Mouse (Mus musculus) kidney, adult 2 months (tissue): ENCODE results near the gene Jmjd6. TPM values are rescaled to one million over a fixed set of nuclear protein-coding genes. Genes with fewer than 3 reads are reported as not detected.

Experiments
- DNase-seq: peaks from one replicate; pipeline ENCODE4 v3.0.0; 2021
- H3K27ac ChIP-seq: fragments of 200-500 bp; 2 replicates; pipeline ENCODE4 v1.5.1; 2012; ENCODE audit warnings: low read depth, low read length, control low read depth, inconsistent platforms; ENCODE audit not compliant: insufficient read depth
- H3K27me3 ChIP-seq: fragments of 200-500 bp; replicated peaks from 2 replicates; pipeline ENCODE4 v1.6.1; 2012; ENCODE audit warnings: mild to moderate bottlenecking, moderate library complexity, low read length, inconsistent platforms; ENCODE audit not compliant: control insufficient read depth, insufficient read depth
- H3K36me3 ChIP-seq: fragments of 200-500 bp; 2 replicates; pipeline ENCODE4 v1.6.1; 2012; ENCODE audit warnings: mild to moderate bottlenecking, moderate library complexity, low read length, inconsistent platforms; ENCODE audit not compliant: control insufficient read depth, insufficient read depth
- H3K4me1 ChIP-seq: fragments of 200-500 bp; 2 replicates; pipeline ENCODE4 v1.6.1; 2011; ENCODE audit warnings: low read length; ENCODE audit not compliant: control insufficient read depth, insufficient read depth
- H3K4me3 ChIP-seq: fragments of 200-500 bp; 2 replicates; pipeline ENCODE4 v1.5.1; 2011; ENCODE audit warnings: mild to moderate bottlenecking, low read depth, low read length, control low read depth; ENCODE audit not compliant: insufficient read depth
- CTCF ChIP-seq: fragments of 200-500 bp; conservative IDR thresholded peaks from 2 replicates; pipeline ENCODE4 v1.5.1; 2011; ENCODE audit warnings: low read depth, mild to moderate bottlenecking, control low read depth, low read length, moderate library complexity, mixed read lengths; ENCODE audit not compliant: insufficient read depth, insufficient read length
- POLR2A ChIP-seq: fragments of 200-500 bp; IDR thresholded peaks from one replicate; pipeline ENCODE4 v1.6.1; 2011; ENCODE audit warnings: low read depth, low read length, control low read depth
- WGBS: fragments of 180-500 bp; shearing (Covaris S2); methylation state at CpG from one replicate; pipeline ENCODE4 v1.1.7; 2018; 5-methylcytosine and 5-hydroxymethylcytosine counted together
- polyA plus RNA-seq: library from polyadenylated mRNA; depleted of rRNA; stranded (reverse); fragments of >200 nt; gene quantifications from 2 replicates; pipeline ENCODE4 v1.2.3, GENCODE M21; 2012

Jmjd6 gene
- polyA plus RNA-seq, 1 experiment, result 19.6 TPM

- Histone ChIP-seq H3K27ac (no peak overlapping the region), H3K4me3 (no peak overlapping the region), H3K27me3 (no peaks in the 10 kb centered on the region), H3K4me1 (peaks cover 13% of the 10 kb centered on the region), H3K36me3 (no peaks in the 10 kb centered on the region)
- TF ChIP-seq POLR2A, result no peak
- TF ChIP-seq CTCF, result no peak
- no peak for DNase-seq
- WGBS, result 99% methylated on average over 2 of the region's 2 CpGs
Observed at GRCm38 (mm10) chr11:116823255-116823654, 20.0 kb downstream of the Jmjd6 start.

- TF ChIP-seq POLR2A (no peak), CTCF (no peak)
Observed at GRCm38 (mm10) chr11:116822626-116823025, 20.6 kb downstream of the Jmjd6 start.

GRCm38 (mm10) chr11:116822215-116822614 lies 21.0 kb downstream of the Jmjd6 start:
- Histone ChIP-seq H3K4me3 (no peak overlapping the region), H3K27ac (no peak overlapping the region), H3K4me1 (peaks cover 10% of the 10 kb centered on the region; the same call in 1 of the 2 replicates), H3K36me3 (no peaks in the 10 kb centered on the region), H3K27me3 (no peaks in the 10 kb centered on the region)
- TF ChIP-seq POLR2A (no peak), CTCF (no peak)
- no peak for DNase-seq
- WGBS, result 69% methylated on average over 10 of the region's 10 CpGs

More at GRCm38 (mm10) chr11:116822626-116823025, 20.6 kb downstream of the Jmjd6 start:
- Histone ChIP-seq H3K4me3 (no peak overlapping the region), H3K27ac (no peak overlapping the region), H3K27me3 (no peaks in the 10 kb centered on the region), H3K4me1 (peaks cover 10% of the 10 kb centered on the region; the same call in 1 of the 2 replicates), H3K36me3 (no peaks in the 10 kb centered on the region)
- DNase-seq, result no peak
- WGBS, result 95% methylated on average over 10 of the region's 10 CpGs

GRCm38 (mm10) chr11:116821057-116821940 lies 21.9 kb downstream of the Jmjd6 start:
- Histone ChIP-seq H3K4me3 (no peak overlapping the region), H3K27ac (no peak overlapping the region), H3K27me3 (no peaks in the 10 kb centered on the region), H3K36me3 (no peaks in the 10 kb centered on the region), H3K4me1 (0 out of 2 replicates have a peak, but pooled peaks cover 7% of the 10 kb centered on the region)
- no peak for TF ChIP-seq CTCF
- no peak for TF ChIP-seq POLR2A
- 74% methylated on average over 13 of the region's 13 CpGs for WGBS
- no peak for DNase-seq

- Histone ChIP-seq H3K27ac (no peak overlapping the region), H3K27me3 (no peaks in the 10 kb centered on the region), H3K4me3 (no peak overlapping the region), H3K4me1 (0 out of 2 replicates have a peak, but pooled peaks cover 3% of the 10 kb centered on the region), H3K36me3 (no peaks in the 10 kb centered on the region)
- no peak for TF ChIP-seq POLR2A
- no peak for TF ChIP-seq CTCF
- no peak for DNase-seq
- 84% methylated on average over 5 of the region's 5 CpGs for WGBS
Observed at GRCm38 (mm10) chr11:116819932-116820593, 23.2 kb downstream of the Jmjd6 start.

DNA sequence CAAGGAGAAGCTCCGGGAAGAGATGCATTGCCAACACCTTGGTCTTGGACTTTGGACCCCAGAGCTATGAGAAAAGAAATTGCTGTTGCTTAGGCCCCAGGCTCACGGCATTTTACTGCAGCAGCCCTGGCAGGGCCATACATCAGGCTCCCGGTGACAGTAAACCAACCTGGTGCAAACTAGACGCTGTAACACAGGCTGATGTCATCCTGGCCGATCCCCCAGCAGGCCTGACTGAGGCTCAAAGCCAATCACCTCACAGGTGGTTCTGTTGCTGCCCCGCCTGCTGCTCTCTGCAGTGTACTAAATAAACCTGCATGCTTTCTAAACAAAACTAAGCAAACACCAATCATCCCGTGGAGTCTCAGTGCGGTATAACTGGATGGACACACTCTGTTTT lies 24.5 kb downstream of the Jmjd6 start:
- peak; percentile 39 for DNase-seq
- Histone ChIP-seq H3K36me3 (no peaks in the 10 kb centered on the region), H3K4me1 (0 out of 2 replicates have a peak, but pooled peaks cover 6% of the 10 kb centered on the region), H3K4me3 (no peak overlapping the region), H3K27ac (no peak overlapping the region), H3K27me3 (no peaks in the 10 kb centered on the region)
- no peak for TF ChIP-seq POLR2A
- TF ChIP-seq CTCF, result no peak
- 40% methylated on average over 8 of the region's 8 CpGs for WGBS

DNA sequence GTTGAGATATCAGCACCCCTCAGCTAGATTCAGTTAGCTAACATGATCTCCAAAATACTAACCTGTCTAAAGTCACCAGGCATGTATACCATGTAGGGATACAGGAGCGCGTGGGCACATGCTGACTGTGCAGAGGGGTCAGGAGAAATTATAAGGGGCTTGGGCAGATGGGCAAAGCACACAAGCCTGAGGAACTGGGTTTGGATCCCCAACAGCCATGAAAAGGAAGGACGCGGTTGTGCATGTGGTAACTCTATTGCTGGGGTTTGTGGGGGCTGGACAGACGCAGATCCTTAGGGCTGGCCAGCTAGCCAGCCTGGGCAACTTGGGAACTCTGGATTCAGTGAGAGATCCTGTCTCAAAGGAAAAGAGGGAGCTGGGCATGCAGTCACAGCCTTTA lies 25.7 kb downstream of the Jmjd6 start:
- H3K27me3 ChIP-seq, result no peaks in the 10 kb centered on the region
- no peak for TF ChIP-seq CTCF
- no peak for TF ChIP-seq POLR2A
- over 99% methylated on average over 5 of the region's 5 CpGs for WGBS

More for the DNA sequence above, 25.7 kb downstream of the Jmjd6 start:
- Histone ChIP-seq H3K36me3 (no peaks in the 10 kb centered on the region), H3K4me3 (no peak overlapping the region), H3K27ac (no peak overlapping the region), H3K4me1 (0 out of 2 replicates have a peak, but pooled peaks cover 9% of the 10 kb centered on the region)
- no peak for DNase-seq
